Mouse (Mus musculus): ENCODE results near the gene Psmd1. TPM values are rescaled to one million over a fixed set of nuclear protein-coding genes. Genes with fewer than 3 reads are reported as not detected.

The Psmd1 gene
- total RNA-seq, 2 experiments from 2014 or later = 113 to 118 TPM

- intact Hi-C loops (cut with DNase I) = no loop called here
- DNase-seq = no peak
These were observed 90.6 kb downstream of the Psmd1 start for GRCm38 (mm10) chr1:86154824-86155164.

DNA sequence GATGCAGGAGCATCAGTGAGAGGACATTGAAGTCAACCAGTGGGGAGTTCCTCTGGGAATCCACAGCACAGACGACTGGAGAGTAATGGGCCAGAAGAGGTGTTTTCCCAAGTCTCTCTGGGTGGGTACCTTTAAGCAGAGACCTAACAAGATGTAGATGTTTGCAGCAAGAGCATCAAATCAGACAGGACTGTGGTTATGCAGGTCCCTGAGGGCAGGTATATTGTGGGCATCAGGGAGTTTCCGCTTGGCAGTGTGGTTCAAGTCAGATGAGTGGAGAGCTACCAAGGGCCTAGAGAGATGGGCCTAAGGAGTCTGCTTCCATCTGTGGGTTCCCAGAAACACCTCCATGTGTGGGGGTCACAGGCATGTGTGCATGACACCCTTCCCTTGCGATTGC, 91.9 kb downstream of the Psmd1 start:
- no peak for DNase-seq
- intact Hi-C loops (cut with DNase I) = no loop called here

DNA sequence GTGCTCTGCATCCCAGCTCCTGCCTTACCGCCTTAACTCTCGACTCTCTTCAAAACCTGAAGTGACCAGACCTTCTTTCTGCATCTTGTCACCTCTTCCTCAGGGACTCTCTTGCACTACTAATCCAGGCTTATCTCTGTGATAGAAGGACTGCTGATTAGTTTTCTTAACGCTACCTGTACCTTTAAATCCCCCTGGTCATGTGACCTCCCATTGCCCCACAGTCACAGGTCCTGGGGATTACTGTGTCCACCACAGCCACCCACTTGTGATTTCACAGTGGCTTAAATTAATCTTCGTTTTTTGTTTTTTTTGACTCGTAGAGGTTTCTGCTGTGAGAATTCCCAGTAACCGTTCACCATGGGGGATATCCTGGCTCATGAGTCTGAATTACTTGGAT, 92.4 kb downstream of the Psmd1 start:
- intact Hi-C loops (cut with DNase I) = no loop called here
- no peak for DNase-seq

GRCm38 (mm10) chr1:86160059-86160458, 95.9 kb downstream of the Psmd1 start:
- intact Hi-C loops (cut with DNase I) = no loop called here

DNA sequence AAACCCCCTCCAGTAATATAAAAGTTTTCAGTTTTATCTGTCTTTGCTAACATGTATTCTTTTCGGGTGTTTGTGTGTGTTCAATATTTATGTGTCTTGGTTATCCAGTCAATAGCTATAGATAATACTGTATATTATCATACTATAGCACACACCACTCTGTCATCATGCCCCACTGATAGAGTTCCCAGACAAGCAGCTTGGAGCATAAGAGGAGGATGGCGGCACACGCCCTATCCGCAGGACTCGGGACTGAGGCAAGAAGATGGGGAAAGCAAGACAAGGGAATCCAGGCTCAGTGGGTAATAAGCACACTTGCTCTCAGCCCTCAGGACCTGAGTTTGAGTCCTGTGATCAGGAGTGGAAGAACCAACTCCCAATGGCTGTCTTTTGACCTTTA, 96.3 kb downstream of the Psmd1 start:
- intact Hi-C loops (cut with DNase I) = no loop called here
- DNase-seq = no peak

More at GRCm38 (mm10) chr1:86160059-86160458, 95.9 kb downstream of the Psmd1 start:
- no peak for DNase-seq

- intact Hi-C loops (cut with DNase I) = no loop called here
- no peak for DNase-seq
These were observed 96.9 kb downstream of the Psmd1 start for GRCm38 (mm10) chr1:86161061-86161460.

DNA sequence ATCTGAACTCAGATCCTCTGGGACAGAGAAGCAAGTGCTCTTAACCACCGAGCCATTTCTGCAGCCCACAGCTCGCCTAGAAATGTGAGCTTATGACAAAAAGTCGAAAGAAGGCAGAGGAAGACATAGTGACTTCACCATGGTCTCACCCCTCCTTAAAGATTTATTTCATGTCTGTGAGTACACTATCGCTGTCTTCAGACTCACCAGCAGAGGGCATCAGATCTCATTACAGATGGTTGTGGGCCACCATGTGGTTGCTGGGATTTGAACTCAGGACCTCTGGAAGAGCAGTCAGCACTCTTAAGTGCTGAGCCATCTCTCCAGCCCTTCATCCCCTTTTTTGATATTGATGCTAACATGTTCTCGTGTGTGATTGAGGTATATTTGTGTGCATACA, 110.4 kb downstream of the Psmd1 start:
- DNase-seq = no peak
- intact Hi-C loops (cut with DNase I) = no loop called here

DNA sequence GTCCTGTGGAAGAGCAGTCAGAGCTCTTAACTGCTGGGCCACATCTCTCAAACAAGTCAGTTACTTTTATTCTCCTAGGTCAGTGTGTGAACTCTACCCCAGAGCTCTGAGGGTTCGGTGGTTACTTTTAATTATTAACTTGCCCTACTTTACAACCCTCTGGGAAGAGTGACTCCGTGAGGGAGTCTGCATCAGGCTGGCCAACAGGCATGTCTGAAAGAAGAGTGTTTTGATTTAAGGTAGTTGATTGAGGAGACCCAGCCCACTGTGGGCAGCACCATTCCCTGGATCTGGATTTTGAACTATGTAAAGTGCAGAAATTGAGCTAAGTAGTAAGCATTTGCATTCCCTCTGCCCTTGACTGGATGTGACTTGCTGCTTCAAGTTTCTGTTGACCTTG, 111.9 kb downstream of the Psmd1 start:
- intact Hi-C loops (cut with DNase I) = no loop called here
- DNase-seq = no peak

- intact Hi-C loops (cut with DNase I) = loop anchor here (1.0 kb wide), 1 partner anchor 161 kb away; no protein-coding TSS in a partner anchor
- DNase-seq = peak; percentile 82 to 89
These were observed 114.5 kb downstream of the Psmd1 start for GRCm38 (mm10) chr1:86178462-86179253.

DNA sequence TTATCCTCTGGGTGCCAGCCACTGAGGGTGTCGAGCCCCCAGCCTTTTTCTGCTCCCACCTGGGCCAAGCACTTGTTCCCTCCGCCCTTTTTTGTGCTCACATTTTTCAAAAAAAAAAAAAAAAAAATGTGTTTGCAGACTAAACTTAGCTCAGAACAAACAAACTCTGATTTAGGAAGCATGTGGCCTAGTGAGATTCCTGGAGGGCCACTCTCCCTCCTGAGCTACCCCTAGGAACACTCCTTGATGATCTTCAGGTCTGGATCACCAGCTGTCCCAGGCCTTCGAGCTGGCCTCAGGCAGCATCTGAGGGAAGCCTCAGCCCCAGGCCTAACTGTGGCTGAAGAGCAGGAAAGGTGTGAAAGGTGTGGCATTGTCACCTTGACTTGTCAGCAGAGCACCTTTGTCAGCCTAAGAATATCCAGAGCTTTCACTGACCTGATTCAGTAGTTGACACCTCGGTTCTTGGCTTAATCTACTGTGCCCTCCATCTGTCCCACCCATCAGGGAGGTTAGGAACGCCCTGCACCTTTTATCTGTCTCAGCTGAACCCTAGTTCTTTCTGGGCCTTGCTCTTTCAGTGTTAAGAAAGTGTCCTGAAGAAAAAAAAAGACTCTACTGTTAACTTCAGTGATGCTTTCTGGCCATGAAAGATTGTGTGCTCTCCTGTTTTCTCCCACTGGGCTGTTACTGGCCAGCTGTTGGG, 118.0 kb downstream of the Psmd1 start:
- DNase-seq = no peak
- intact Hi-C loops (cut with DNase I) = no loop called here

DNA sequence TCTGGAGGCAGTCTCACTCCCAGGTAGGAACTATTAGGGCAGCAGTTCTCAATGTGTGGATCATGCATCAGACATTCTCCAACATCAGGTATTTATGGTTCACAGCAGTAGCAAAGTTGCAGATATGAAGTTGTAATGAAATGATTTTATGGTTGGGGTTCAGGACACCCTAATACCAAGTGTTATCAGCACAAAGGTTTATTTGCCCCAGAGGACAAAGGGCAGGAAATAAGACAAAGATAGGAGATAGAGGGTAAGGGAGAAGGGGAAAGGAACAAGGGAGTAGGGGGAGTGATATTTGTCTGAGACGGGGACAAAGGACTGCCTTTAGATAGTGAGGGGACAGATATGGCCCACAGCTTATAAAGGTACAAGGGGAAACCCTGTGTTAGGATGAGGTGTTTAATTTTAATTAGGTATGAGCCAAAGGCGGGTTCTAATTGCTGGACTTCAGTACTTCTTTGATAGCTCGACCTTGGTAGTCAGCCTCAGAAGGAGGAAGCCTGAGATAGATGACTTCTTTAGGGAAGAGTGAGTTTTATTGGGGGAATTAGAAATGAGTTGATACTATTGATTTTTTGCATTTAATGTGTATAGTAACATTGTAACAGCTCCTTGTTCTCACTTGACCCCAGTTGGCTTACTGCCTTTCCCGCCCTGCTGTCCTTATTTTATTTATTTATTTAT, 119.5 kb downstream of the Psmd1 start:
- intact Hi-C loops (cut with DNase I) = no loop called here

DNA sequence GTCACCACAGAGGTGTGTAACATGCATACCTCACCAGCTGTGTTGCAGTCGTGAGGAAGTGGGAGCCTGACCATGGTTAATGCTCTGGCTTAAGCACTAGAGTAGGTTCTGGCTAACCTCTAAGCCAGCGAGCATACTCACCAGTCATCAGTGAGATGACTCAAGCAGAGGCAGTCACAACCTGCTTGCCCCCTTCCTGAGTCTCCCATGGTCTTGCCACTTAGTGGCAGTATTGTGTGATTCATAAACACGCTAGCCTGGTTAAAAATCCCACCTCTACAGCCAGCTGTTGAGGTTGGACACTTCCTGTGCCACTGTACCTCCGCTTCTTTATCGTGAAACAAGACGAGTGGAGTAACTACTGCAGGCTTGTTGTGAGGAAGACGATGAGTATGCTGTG, 122.6 kb downstream of the Psmd1 start:
- DNase-seq = no peak
- intact Hi-C loops (cut with DNase I) = no loop called here

More for the DNA sequence above, 119.5 kb downstream of the Psmd1 start:
- no peak for DNase-seq

DNA sequence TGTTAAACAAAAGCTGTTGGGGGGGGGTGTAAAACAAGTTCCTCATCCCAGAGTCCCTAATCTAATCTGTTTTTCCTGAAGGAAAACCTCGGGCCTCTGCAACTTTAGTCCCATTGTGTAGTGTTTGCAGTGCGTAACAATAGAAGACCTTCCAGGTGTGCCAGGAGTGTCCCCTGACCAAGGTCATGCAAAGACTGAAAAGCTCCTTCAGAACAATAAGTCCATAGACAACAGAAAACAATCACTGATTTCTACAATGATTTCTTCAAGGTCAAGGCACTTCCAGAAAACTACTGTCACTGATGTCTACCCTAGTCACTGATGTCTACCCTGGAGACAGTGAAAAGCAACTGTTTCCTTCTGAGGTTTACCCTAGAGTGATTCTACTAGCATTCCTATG, 123.7 kb downstream of the Psmd1 start:
- DNase-seq = no peak
- intact Hi-C loops (cut with DNase I) = no loop called here

- no peak for DNase-seq
- intact Hi-C loops (cut with DNase I) = no loop called here
These were observed 124.1 kb downstream of the Psmd1 start for GRCm38 (mm10) chr1:86188271-86188670.

Other genes with a start within 250 kb of the Psmd1 start
- gene Itm2c, start 170.1 kb upstream of the Psmd1 start, total RNA-seq (2021) = 100 to 1,000 TPM in 1 of 2 experiments, 10 to 100 TPM in 1; 96.4 to 109 TPM
- gene 4933407L21Rik, start 135.9 kb upstream of the Psmd1 start, total RNA-seq (2021) = under 1 TPM in 1 of 2 experiments, not detected in 1; 0.17 TPM
- gene Gpr55, start 103.4 kb upstream of the Psmd1 start, total RNA-seq (2021) = not detected
- not detected for gene Spata3, start 47.6 kb upstream of the Psmd1 start, total RNA-seq (2021)
- gene 2810459M11Rik, start 18.5 kb upstream of the Psmd1 start, total RNA-seq (2021) = not detected
- under 1 TPM in 1 of 2 experiments, not detected in 1; 0.35 TPM for gene Htr2b, start 47.6 kb downstream of the Psmd1 start, total RNA-seq (2021)
- gene Gm21972, start 69.2 kb downstream of the Psmd1 start, total RNA-seq (2021) = 1 to 10 TPM in 1 of 2 experiments, not detected in 1; 1.8 TPM
- 1 to 10 TPM; 5.2 to 5.7 TPM for gene Armc9, start 90.4 kb downstream of the Psmd1 start, total RNA-seq (2021)
- gene B3gnt7, start 238.4 kb downstream of the Psmd1 start, total RNA-seq (2021) = under 1 TPM; 0.50 to 0.67 TPM